Mouse (Mus musculus) forebrain, embryonic 10.5 days (tissue): ENCODE measurements around the gene Prr13. TPM values are rescaled to one million over a fixed set of nuclear protein-coding genes. Genes with fewer than 3 reads are reported as not detected.

Experiments
- DNase-seq: peaks from one replicate; pipeline ENCODE4 v3.0.0-alpha.2; 2017; ENCODE audit warnings: low spot score; ENCODE audit errors: extremely low spot score
- H3K27ac ChIP-seq: fragments of 300-500 bp; sonication (generic); 2 replicates; pipeline ENCODE4 v1.5.1; 2016; ENCODE audit warnings: mild to moderate bottlenecking
- H3K27me3 ChIP-seq: fragments of 300-500 bp; sonication (generic); 2 replicates; pipeline ENCODE4 v1.6.1; 2016; ENCODE audit warnings: mild to moderate bottlenecking; ENCODE audit not compliant: poor library complexity, severe bottlenecking
- H3K36me3 ChIP-seq: fragments of 300-500 bp; sonication (generic); replicated peaks from 2 replicates; pipeline ENCODE4 v1.6.1; 2016; ENCODE audit warnings: mild to moderate bottlenecking, moderate library complexity
- H3K4me1 ChIP-seq: fragments of 300-500 bp; sonication (generic); 2 replicates; pipeline ENCODE4 v1.6.1; 2016
- H3K4me3 ChIP-seq: fragments of 300-500 bp; sonication (generic); 2 replicates; pipeline ENCODE4 v1.5.1; 2016; ENCODE audit warnings: mild to moderate bottlenecking, moderate library complexity
- H3K9me3 ChIP-seq: fragments of 300-500 bp; sonication (generic); 2 replicates; pipeline ENCODE4 v1.6.1; 2016; ENCODE audit warnings: mild to moderate bottlenecking, moderate library complexity
- WGBS: fragments of 180-500 bp; shearing (Covaris S2); methylation state at CpG from one replicate; pipeline ENCODE4 v1.1.7; 2016; 5-methylcytosine and 5-hydroxymethylcytosine counted together
- polyA plus RNA-seq: library from polyadenylated mRNA; unstranded; fragments of >200 nt; fragmentation: Nextera tagmentation; extraction: Ambion mirVana; gene quantifications from 2 replicates; pipeline ENCODE4 v1.2.1, GENCODE M21; 2016

The Prr13 gene
- polyA plus RNA-seq, 1 experiment from 2014 or later: 70.7 TPM

DNA sequence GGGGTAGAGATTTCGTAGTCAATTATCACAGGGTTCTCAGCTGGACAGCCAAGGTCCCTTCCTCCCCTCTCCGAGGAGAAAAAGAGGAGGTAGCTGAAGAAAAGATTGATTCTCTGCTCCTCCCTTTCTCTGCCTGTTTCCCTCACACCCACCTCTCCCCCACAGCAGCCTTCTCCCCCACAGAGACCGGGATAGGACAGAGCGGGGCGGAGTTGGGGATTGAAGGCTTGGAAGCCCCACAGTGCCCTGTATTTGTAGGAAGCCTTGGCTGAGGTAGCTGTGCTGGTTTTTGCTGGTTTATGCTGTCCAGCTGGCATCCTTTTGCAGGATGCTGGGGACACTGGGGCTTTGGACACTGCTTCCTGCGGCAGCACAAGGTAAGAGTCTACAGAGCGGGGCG, 13.7 kb upstream of the Prr13 start, which contains the start of gene Amhr2:
Amhr2 (plus strand) TSS at position 222 of the 400 bp plus-strand sequence.
- Histone ChIP-seq H3K27ac (no peak within 1 kb of the TSS), H3K27me3 (no peaks in the 10 kb centered on the region), H3K4me1 (peaks cover 6% of the 10 kb centered on the region), H3K9me3 (no peaks in the 10 kb centered on the region), H3K4me3 (no peak within 1 kb of the TSS), H3K36me3 (no peaks in the 10 kb centered on the region)
- DNase-seq: no peak
- whole genome bisulfite sequencing: 69% methylated on average over 8 of the region's 8 CpGs

DNA sequence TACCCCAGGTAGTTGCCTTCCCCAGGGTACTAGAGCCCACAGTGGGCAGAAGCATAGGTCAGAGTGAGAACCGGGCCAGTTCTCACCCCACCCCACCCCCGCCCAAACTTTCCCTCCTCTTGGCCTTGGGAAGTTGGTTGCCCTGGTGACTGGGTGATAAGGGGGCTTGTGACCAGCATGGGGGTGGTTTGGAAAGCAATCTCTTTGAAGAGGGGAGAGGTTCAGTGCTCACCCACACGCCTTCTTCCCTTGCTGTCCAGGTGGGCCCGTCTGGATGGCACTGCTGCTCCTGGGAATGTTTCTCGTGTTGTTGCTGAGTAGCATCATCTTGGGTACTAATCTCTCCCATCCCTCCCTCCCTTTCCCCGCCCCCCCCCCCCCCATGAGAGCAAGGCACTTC, 12.4 kb upstream of the Prr13 start:
- peaks cover 11% of the 10 kb centered on the region for H3K4me1 ChIP-seq
- H3K27ac ChIP-seq: no peak overlapping the region
- H3K36me3 ChIP-seq: no peaks in the 10 kb centered on the region
- WGBS: 67% methylated on average over 5 of the region's 6 CpGs
- H3K9me3 ChIP-seq: no peaks in the 10 kb centered on the region
- H3K4me3 ChIP-seq: no peak overlapping the region
- H3K27me3 ChIP-seq: no peaks in the 10 kb centered on the region
- no peak for DNase-seq

GRCm38 (mm10) chr15:102449366-102449765, 9.5 kb upstream of the Prr13 start:
- Histone ChIP-seq H3K9me3 (no peaks in the 10 kb centered on the region), H3K27me3 (no peaks in the 10 kb centered on the region), H3K27ac (no peak overlapping the region), H3K4me1 (peaks cover 11% of the 10 kb centered on the region), H3K36me3 (no peaks in the 10 kb centered on the region), H3K4me3 (no peak overlapping the region)
- 80% methylated on average over 8 of the region's 8 CpGs for WGBS
- no peak for DNase-seq

GRCm38 (mm10) chr15:102450928-102451327, 7.9 kb upstream of the Prr13 start:
- Histone ChIP-seq H3K4me3 (no peak overlapping the region), H3K9me3 (no peaks in the 10 kb centered on the region)
- WGBS: 30% methylated on average over 7 of the region's 7 CpGs

GRCm38 (mm10) chr15:102451666-102452430, 7.0 kb upstream of the Prr13 start:
- Histone ChIP-seq H3K27me3 (no peaks in the 10 kb centered on the region), H3K36me3 (no peaks in the 10 kb centered on the region), H3K4me1 (peaks cover 5% of the 10 kb centered on the region), H3K9me3 (no peaks in the 10 kb centered on the region), H3K27ac (no peak overlapping the region), H3K4me3 (no peak overlapping the region)
- no peak for DNase-seq
- 85% methylated on average over 26 of the region's 26 CpGs for WGBS

More at GRCm38 (mm10) chr15:102450928-102451327, 7.9 kb upstream of the Prr13 start:
- no peak overlapping the region for H3K27ac ChIP-seq
- no peak for DNase-seq
- peaks cover 11% of the 10 kb centered on the region for H3K4me1 ChIP-seq
- H3K27me3 ChIP-seq: no peaks in the 10 kb centered on the region
- H3K36me3 ChIP-seq: no peaks in the 10 kb centered on the region

DNA sequence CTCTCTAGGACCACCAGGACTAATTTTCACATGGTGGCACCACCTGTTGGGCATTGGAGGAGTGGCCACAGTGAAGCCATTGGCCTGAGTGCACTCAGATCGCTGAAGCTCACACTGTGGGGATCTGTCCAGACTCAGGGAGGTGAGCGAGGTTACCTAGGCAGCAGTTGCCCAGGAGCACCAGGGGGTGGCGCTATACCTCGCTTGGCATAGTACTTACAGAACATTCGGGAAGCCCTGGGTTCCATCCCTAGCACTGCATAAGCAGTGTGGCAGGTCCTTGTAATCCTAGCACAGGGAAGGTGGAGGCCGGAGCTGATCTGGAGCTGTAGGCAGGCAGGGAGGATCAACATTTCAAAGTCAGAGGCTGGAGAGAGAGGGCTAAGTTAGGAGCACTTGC, 2.8 kb upstream of the Prr13 start:
- no peaks in the 10 kb centered on the region for H3K36me3 ChIP-seq
- no peaks in the 10 kb centered on the region for H3K27me3 ChIP-seq
- H3K27ac ChIP-seq: no peak overlapping the region
- WGBS: 38% methylated on average over 6 of the region's 6 CpGs
- H3K9me3 ChIP-seq: no peaks in the 10 kb centered on the region
- peaks cover 30% of the 10 kb centered on the region for H3K4me1 ChIP-seq
- no peak overlapping the region for H3K4me3 ChIP-seq
- no peak for DNase-seq

GRCm38 (mm10) chr15:102458050-102458736, 635 bp upstream of the Prr13 start:
- Histone ChIP-seq H3K27me3 (no peaks in the 10 kb centered on the region), H3K4me1 (peaks cover 29% of the 10 kb centered on the region), H3K27ac (peak overlapping the region; percentile 59), H3K9me3 (no peaks in the 10 kb centered on the region), H3K36me3 (peaks cover 8% of the 10 kb centered on the region), H3K4me3 (peak overlapping the region; percentile 49)
- WGBS: 84% methylated on average over 5 of the region's 5 CpGs
- no peak for DNase-seq

DNA sequence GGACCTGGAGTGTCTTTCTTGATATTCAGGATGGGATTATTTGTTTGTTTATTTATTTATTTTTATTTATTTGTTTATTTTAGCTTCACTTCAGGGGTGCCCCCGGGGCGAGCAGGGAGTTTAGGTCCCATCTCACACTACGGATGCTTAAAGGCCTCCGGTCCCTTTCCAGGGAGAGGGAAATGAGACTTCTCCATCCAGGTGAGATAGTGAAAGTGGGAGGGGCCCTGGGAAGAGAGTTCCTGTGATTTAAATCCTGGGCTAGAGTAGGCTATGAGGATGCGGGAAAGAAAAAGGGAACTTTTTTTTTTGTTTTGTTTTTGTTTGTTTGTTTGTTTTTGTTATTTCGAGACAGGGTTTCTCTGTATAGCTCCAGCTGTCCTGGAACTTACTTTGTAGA, 553 bp downstream of the Prr13 start:
- peaks cover 14% of the 10 kb centered on the region for H3K36me3 ChIP-seq

DNA sequence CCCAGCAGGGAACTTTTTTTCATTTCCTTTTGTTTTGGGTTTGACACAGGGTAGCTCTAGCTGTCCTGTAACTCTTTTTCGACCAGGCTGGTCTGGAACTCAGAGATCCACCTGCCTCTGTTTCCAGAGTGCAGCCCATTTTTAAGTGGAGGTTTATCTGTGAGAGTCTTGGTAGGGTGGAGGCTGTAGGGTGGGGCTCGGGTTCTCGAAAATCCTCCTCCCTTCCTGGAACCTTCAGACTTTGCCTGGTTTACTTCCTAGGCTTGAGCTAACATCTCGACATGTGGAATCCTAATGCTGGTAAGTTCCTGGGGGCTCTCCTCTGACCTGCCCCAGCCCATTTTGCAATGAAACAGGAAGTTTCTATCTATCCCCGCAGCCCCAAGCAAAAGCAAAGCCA, 1.0 kb downstream of the Prr13 start:
- H3K27me3 ChIP-seq: no peaks in the 10 kb centered on the region
- H3K9me3 ChIP-seq: no peaks in the 10 kb centered on the region
- 76% methylated on average over 5 of the region's 5 CpGs for WGBS
- peaks cover 29% of the 10 kb centered on the region for H3K4me1 ChIP-seq
- H3K27ac ChIP-seq: 0 out of 2 replicates have a peak overlapping the region, but pooled peaks have one; percentile 59
- H3K36me3 ChIP-seq: peaks cover 14% of the 10 kb centered on the region
- peak overlapping the region; percentile 49 for H3K4me3 ChIP-seq
- no peak for DNase-seq

More for the DNA sequence above, 553 bp downstream of the Prr13 start:
- H3K27me3 ChIP-seq: no peaks in the 10 kb centered on the region
- peak overlapping the region; percentile 49 for H3K4me3 ChIP-seq
- H3K9me3 ChIP-seq: no peaks in the 10 kb centered on the region
- peak overlapping the region; percentile 59 for H3K27ac ChIP-seq
- no peak for DNase-seq
- WGBS: 31% methylated on average over 6 of the region's 6 CpGs
- peaks cover 29% of the 10 kb centered on the region for H3K4me1 ChIP-seq

GRCm38 (mm10) chr15:102460409-102460808, 1.6 kb downstream of the Prr13 start:
- Histone ChIP-seq H3K4me1 (peaks cover 29% of the 10 kb centered on the region), H3K27me3 (no peaks in the 10 kb centered on the region), H3K4me3 (peak overlapping the region; percentile 49; the same call in 1 of the 2 replicates), H3K9me3 (no peaks in the 10 kb centered on the region), H3K36me3 (peaks cover 14% of the 10 kb centered on the region), H3K27ac (no peak overlapping the region; the same call in 1 of the 2 replicates)
- no peak for DNase-seq
- WGBS: 84% methylated on average over 12 of the region's 12 CpGs

DNA sequence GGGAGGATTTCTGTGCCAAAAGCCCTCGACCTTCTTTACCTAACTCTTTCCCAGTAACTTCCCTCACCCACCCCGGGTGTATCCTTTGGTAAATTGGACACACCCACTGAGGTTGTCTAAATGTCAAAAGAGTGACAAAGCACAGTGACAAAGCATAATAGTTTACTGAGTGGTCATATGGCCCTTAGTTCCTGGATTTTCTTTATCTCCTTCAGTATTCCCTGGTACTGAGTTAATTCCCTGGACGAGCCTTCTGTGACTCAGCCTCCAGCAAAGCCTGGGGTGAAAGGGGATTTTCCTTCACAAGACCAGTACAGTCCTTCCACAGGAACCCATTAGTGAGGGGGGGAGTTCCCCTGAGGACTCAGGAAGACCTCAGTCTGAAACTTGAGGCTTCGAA, 2.1 kb downstream of the Prr13 start:
- Histone ChIP-seq H3K36me3 (peaks cover 14% of the 10 kb centered on the region), H3K27ac (no peak overlapping the region), H3K4me1 (peaks cover 29% of the 10 kb centered on the region), H3K27me3 (no peaks in the 10 kb centered on the region), H3K9me3 (no peaks in the 10 kb centered on the region), H3K4me3 (peak overlapping the region; percentile 49; the same call in 1 of the 2 replicates)
- no peak for DNase-seq
- WGBS: 80% methylated on average over 4 of the region's 4 CpGs

DNA sequence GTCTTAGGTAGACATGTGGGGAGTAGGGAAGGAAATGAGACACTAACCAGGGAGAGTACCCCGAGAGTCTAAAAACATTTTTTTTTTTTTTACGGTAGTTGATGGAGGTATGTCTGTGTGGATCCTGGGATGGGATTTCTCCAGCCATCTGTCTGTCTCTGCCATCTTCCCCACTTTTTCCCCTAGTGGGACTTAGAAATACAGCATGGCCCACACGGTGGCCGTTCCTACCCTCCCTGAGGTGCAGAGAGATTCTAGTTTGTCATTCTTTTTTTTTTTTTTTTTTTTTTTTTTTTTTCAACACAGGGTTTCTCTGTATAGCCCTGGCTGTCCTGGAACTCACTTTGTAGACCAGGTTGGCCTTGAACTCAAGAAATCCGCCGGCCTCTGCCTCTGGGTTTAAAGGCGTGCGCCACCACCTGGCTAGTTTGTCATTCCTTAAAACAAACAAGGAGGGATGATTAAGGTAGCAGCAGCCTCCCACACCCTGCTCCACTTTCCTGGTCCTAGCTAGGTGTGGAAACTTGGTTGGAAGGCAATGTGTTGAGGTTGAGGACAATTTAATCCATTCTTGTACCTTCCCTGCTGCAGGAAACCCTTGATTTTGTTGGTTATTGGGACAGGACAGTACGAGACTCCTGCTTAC, 2.7 kb downstream of the Prr13 start:
- peaks cover 29% of the 10 kb centered on the region for H3K4me1 ChIP-seq
- H3K9me3 ChIP-seq: no peaks in the 10 kb centered on the region
- no peaks in the 10 kb centered on the region for H3K27me3 ChIP-seq
- DNase-seq: no peak
- H3K4me3 ChIP-seq: no peak overlapping the region
- no peak overlapping the region for H3K27ac ChIP-seq
- peaks cover 14% of the 10 kb centered on the region for H3K36me3 ChIP-seq
- WGBS: 83% methylated on average over 9 of the region's 9 CpGs

GRCm38 (mm10) chr15:102463666-102464065, 4.8 kb downstream of the Prr13 start:
- Histone ChIP-seq H3K27ac (no peak overlapping the region), H3K36me3 (peaks cover 19% of the 10 kb centered on the region), H3K4me3 (no peak overlapping the region), H3K9me3 (peaks cover 3% of the 10 kb centered on the region), H3K27me3 (no peaks in the 10 kb centered on the region), H3K4me1 (peaks cover 24% of the 10 kb centered on the region)
- no peak for DNase-seq
